Mouse (Mus musculus): ENCODE data around the gene Plaur.

The Plaur gene

GRCm38 (mm10) chr7:24446697-24447340 is 15.5 kb upstream of the Plaur start:
- no peak for DNase-seq (ENCODE audit: inconsistent ontology term)

GRCm38 (mm10) chr7:24448782-24449517 is 13.3 kb upstream of the Plaur start:
- peak; percentile 77 for DNase-seq (ENCODE audit: inconsistent ontology term)

- DNase-seq (ENCODE audit: inconsistent ontology term) = no peak
Measured at GRCm38 (mm10) chr7:24450585-24451017, 11.7 kb upstream of the Plaur start.

GRCm38 (mm10) chr7:24451855-24452311 is 10.4 kb upstream of the Plaur start, which contains the start of gene Irgc1:
Gene Irgc1, minus strand, starts transcription at chr7:24452297.
- no peak for DNase-seq (ENCODE audit: inconsistent ontology term)

GRCm38 (mm10) chr7:24454199-24454598 is 8.1 kb upstream of the Plaur start:
- no peak for DNase-seq (ENCODE audit: inconsistent ontology term)

- no peak for DNase-seq (ENCODE audit: inconsistent ontology term)
Measured at GRCm38 (mm10) chr7:24455726-24456125, 6.6 kb upstream of the Plaur start.

GRCm38 (mm10) chr7:24457726-24458370 is 4.4 kb upstream of the Plaur start:
- DNase-seq (ENCODE audit: inconsistent ontology term) = no peak

- no peak for DNase-seq (ENCODE audit: inconsistent ontology term)
Measured at GRCm38 (mm10) chr7:24459440-24459839, 2.8 kb upstream of the Plaur start.

- DNase-seq (ENCODE audit: inconsistent ontology term) = no peak
Measured at GRCm38 (mm10) chr7:24459843-24460242, 2.4 kb upstream of the Plaur start.

- no peak for DNase-seq (ENCODE audit: inconsistent ontology term)
Measured at GRCm38 (mm10) chr7:24461376-24462051, 770 bp upstream of the Plaur start.

- DNase-seq (ENCODE audit: inconsistent ontology term) = no peak
Measured at GRCm38 (mm10) chr7:24466835-24467234, 4.6 kb downstream of the Plaur start.

- no peak for DNase-seq (ENCODE audit: inconsistent ontology term)
Measured at GRCm38 (mm10) chr7:24467886-24468285, 5.6 kb downstream of the Plaur start.

- DNase-seq (ENCODE audit: inconsistent ontology term) = no peak
Measured at GRCm38 (mm10) chr7:24469126-24469525, 6.8 kb downstream of the Plaur start.

- DNase-seq (ENCODE audit: inconsistent ontology term) = peak; percentile 93
Measured at GRCm38 (mm10) chr7:24470356-24470755, 8.1 kb downstream of the Plaur start.

GRCm38 (mm10) chr7:24472442-24472841 is 10.2 kb downstream of the Plaur start:
- DNase-seq (ENCODE audit: inconsistent ontology term) = no peak

GRCm38 (mm10) chr7:24472937-24473336 is 10.7 kb downstream of the Plaur start:
- DNase-seq (ENCODE audit: inconsistent ontology term) = no peak

GRCm38 (mm10) chr7:24473913-24474529 is 11.7 kb downstream of the Plaur start:
- DNase-seq (ENCODE audit: inconsistent ontology term) = peak; percentile 48

GRCm38 (mm10) chr7:24474811-24475506 is 12.7 kb downstream of the Plaur start:
- no peak for DNase-seq (ENCODE audit: inconsistent ontology term)

- DNase-seq (ENCODE audit: inconsistent ontology term) = no peak
Measured at GRCm38 (mm10) chr7:24476338-24476737, 14.1 kb downstream of the Plaur start.

- DNase-seq (ENCODE audit: inconsistent ontology term) = no peak
Measured at GRCm38 (mm10) chr7:24476856-24477255, 14.6 kb downstream of the Plaur start.

- DNase-seq (ENCODE audit: inconsistent ontology term) = no peak
Measured at GRCm38 (mm10) chr7:24478911-24479310, 16.6 kb downstream of the Plaur start.

Data from Muller cell, postnatal 12 days (primary cell).